ENCODE assay signal across 9 mouse cellular contexts in genomic region chr10:62216595-62216994, GRCm38 (mm10). TPM values are rescaled to one million over a fixed set of nuclear protein-coding genes. Genes with fewer than 3 reads are reported as not detected.
DNase-seq lines count a peak whose midpoint lies in the region; ATAC-seq and TF ChIP-seq lines count a peak whose summit lies in the region.
"Had no signal": no experiment of that assay in that cellular context is flagged by ENCODE, and none has a peak within 500 bp of the region (broad histone marks: within the 10 kb centered on the region; RNA-seq: fewer than 3 reads in every experiment).

No protein-coding gene starts in this region.

- TF ChIP-seq EP300 in heart, postnatal 0 days (IDR thresholded peaks at IDR 0.05; ENCODE audit: low read depth) = no peak

- no peaks in the 10 kb centered on the region for H3K27me3 ChIP-seq in heart, postnatal 0 days (ENCODE audit: control insufficient read depth, insufficient read depth, low read length)
- no peaks in the 10 kb centered on the region; the same call in 1 of the 2 replicates for H3K27me3 ChIP-seq in liver, embryonic 12.5 days (replicated peaks)

- H3K9ac ChIP-seq in heart, postnatal 0 days (replicated peaks; ENCODE audit: low read depth, low read length) = no peak overlapping the region
- H3K9ac ChIP-seq in liver, embryonic 12.5 days = peak overlapping the region; percentile 70

- no peaks in the 10 kb centered on the region for H3K9me3 ChIP-seq in heart, postnatal 0 days (replicated peaks; ENCODE audit: control insufficient read depth, low read length)
- H3K9me3 ChIP-seq in liver, embryonic 12.5 days (replicated peaks) = no peaks in the 10 kb centered on the region

- H3K4me1 ChIP-seq in heart, postnatal 0 days (ENCODE audit: control insufficient read depth, insufficient read depth) = no peaks in the 10 kb centered on the region
- H3K4me1 ChIP-seq in liver, embryonic 12.5 days = peaks cover 90% of the 10 kb centered on the region

- H3K36me3 ChIP-seq in heart, postnatal 0 days (replicated peaks; ENCODE audit: control insufficient read depth, insufficient read depth, low read length) = no peaks in the 10 kb centered on the region
- no peaks in the 10 kb centered on the region for H3K36me3 ChIP-seq in liver, embryonic 12.5 days

- 0 out of 2 replicates have a peak, but pooled peaks have one; percentile 28 for ATAC-seq in heart, postnatal 0 days (ENCODE audit: insufficient read depth, low read depth)
- peak; percentile 78 for ATAC-seq in liver, embryonic 12.5 days

- H3K27ac ChIP-seq in gastrocnemius, adult 2 months = peak overlapping the region; percentile 81
- peak overlapping the region; percentile 86 for H3K27ac ChIP-seq in heart, postnatal 0 days (ENCODE audit: low read depth)
- H3K27ac ChIP-seq in liver, embryonic 12.5 days = peak overlapping the region; percentile 95

- no peak for TF ChIP-seq CTCF in gastrocnemius, adult 2 months (IDR thresholded peaks at IDR 0.05)
- TF ChIP-seq CTCF in heart, postnatal 0 days (IDR thresholded peaks at IDR 0.05; ENCODE audit: low read depth) = no peak

- H3K4me3 ChIP-seq in gastrocnemius, adult 2 months = peak overlapping the region; percentile 6
- no peak overlapping the region for H3K4me3 ChIP-seq in heart, postnatal 0 days (ENCODE audit: low read depth, low read length)
- peak overlapping the region; percentile 48 for H3K4me3 ChIP-seq in liver, embryonic 12.5 days

- WGBS in heart, postnatal 0 days = 40% methylated on average over 5 of the region's 5 CpGs
- 6% methylated on average over 5 of the region's 5 CpGs for WGBS in liver, embryonic 12.5 days (ENCODE audit: insufficient replicate concordance)

- peak overlapping the region; percentile 0; the same call in 1 of the 2 replicates for H3K4me2 ChIP-seq in heart, postnatal 0 days (ENCODE audit: low read depth, low read length)
- peak overlapping the region; percentile 77 for H3K4me2 ChIP-seq in liver, embryonic 12.5 days

- intact Hi-C loops in gastrocnemius, adult 2 months (cut with DNase I) = no loop called here
- intact Hi-C loops in gastrocnemius, postnatal 36 days (cut with DNase I) = no loop called here

- peak; percentile 53 for DNase-seq in gastrocnemius, adult 2 months
- no peak for DNase-seq in gastrocnemius, postnatal 36 days
- peak; percentile 67 to 81 for DNase-seq in cerebellum, adult 18-20 months
- DNase-seq in heart, postnatal 0 days (ENCODE audit: low spot score) = peak; percentile 21
- DNase-seq in retina, postnatal 7 days (ENCODE audit: low read depth, low spot score) = peak; percentile 77
- no peak for DNase-seq in layer of hippocampus, postnatal 10 days (ENCODE audit: low spot score in 2 of 2)
- DNase-seq in ovary, postnatal 10 days (ENCODE audit: low spot score) = no peak

RNA-seq across cellular contexts. Expression of gene Tspan15, which starts 14.5 kb away (rescaled TPM):
- 1 to 10 TPM; 3.5 to 6.0 TPM for total RNA-seq in gastrocnemius, adult 2 months (2021)
- total RNA-seq in gastrocnemius, postnatal 36 days (2021) = 1 to 10 TPM; 3.5 to 6.4 TPM
- 9.7 and 26.0 TPM in 2 replicates for total RNA-seq in heart, postnatal 0 days (2014; rRNA removed; ENCODE audit: low replicate concordance)
- 6.7 and 7.0 TPM in 2 replicates for polyA plus RNA-seq in heart, postnatal 0 days (2015; fragmentation: Nextera tagmentation; extraction: Ambion mirVana)
- polyA plus RNA-seq in liver, embryonic 12.5 days (2016; fragmentation: Nextera tagmentation; extraction: Ambion mirVana) = 8.9 and 11.6 TPM in 2 replicates
- 1 to 10 TPM; 7.9 to 9.0 TPM for total RNA-seq in layer of hippocampus, postnatal 10 days (2021)

RNA-seq across cellular contexts. Expression of gene Tacr2, which starts 35.6 kb away (rescaled TPM):
- total RNA-seq in gastrocnemius, adult 2 months (2021) = not detected
- total RNA-seq in gastrocnemius, postnatal 36 days (2021) = not detected
- total RNA-seq in heart, postnatal 0 days (2014; rRNA removed; ENCODE audit: low replicate concordance) = 2.7 TPM in 1 of 2 replicates, not detected in the other
- polyA plus RNA-seq in heart, postnatal 0 days (2015; fragmentation: Nextera tagmentation; extraction: Ambion mirVana) = not detected in 2 replicates
- polyA plus RNA-seq in liver, embryonic 12.5 days (2016; fragmentation: Nextera tagmentation; extraction: Ambion mirVana) = not detected in 2 replicates
- under 1 TPM in 1 of 2 experiments, not detected in 1; 0.25 TPM for total RNA-seq in layer of hippocampus, postnatal 10 days (2021)
- total RNA-seq: neutrophil, adult 5-6 weeks had no signal

Comparison
In these comparisons a context has a peak if more than half of its experiments do, and no peak if none do; other contexts are left out.
1. DNase-seq: peak in gastrocnemius, adult 2 months (single experiment), cerebellum, adult 18-20 months (2 of 2), heart, postnatal 0 days (single experiment) and retina, postnatal 7 days (single experiment); none in gastrocnemius, postnatal 36 days (0 of 2), layer of hippocampus, postnatal 10 days (0 of 2) and ovary, postnatal 10 days (single experiment).
2. Peak in every context shown above with its lines, with median percentiles within 50 percentile points of each other: H3K27ac ChIP-seq.